Mouse (Mus musculus) kidney, embryonic 14.5 days (tissue): ENCODE results near the gene Kazald1. TPM values are rescaled to one million over a fixed set of nuclear protein-coding genes. Genes with fewer than 3 reads are reported as not detected.

Experiments
- ATAC-seq: fragments of 200-750 bp; cut with Nextera tagmentation; 2 replicates; pipeline ENCODE4 v1.8.0; 2017; ENCODE audit warnings: moderate number of reproducible peaks, mild to moderate bottlenecking, moderate TSS enrichment, moderate library complexity; ENCODE audit not compliant: low FRiP score, low TSS enrichment
- H3K27ac ChIP-seq: fragments of 300-500 bp; sonication (generic); 2 replicates; pipeline ENCODE4 v1.5.1; 2014; ENCODE audit warnings: low read depth, mild to moderate bottlenecking, low read length, moderate library complexity, mixed read lengths
- H3K27me3 ChIP-seq: fragments of 300-500 bp; sonication (generic); 2 replicates; pipeline ENCODE4 v1.6.1; 2014; ENCODE audit warnings: mild to moderate bottlenecking, low read length; ENCODE audit not compliant: control insufficient read depth, insufficient read depth
- H3K36me3 ChIP-seq: fragments of 300-500 bp; sonication (generic); 2 replicates; pipeline ENCODE4 v1.6.1; 2014; ENCODE audit warnings: low read length, mixed read lengths; ENCODE audit not compliant: control insufficient read depth, insufficient read depth
- H3K4me1 ChIP-seq: fragments of 300-500 bp; sonication (generic); 2 replicates; pipeline ENCODE4 v1.6.1; 2014; ENCODE audit warnings: low read length, mixed read lengths; ENCODE audit not compliant: control insufficient read depth, insufficient read depth
- H3K4me2 ChIP-seq: fragments of 300-500 bp; sonication (generic); replicated peaks from 2 replicates; pipeline ENCODE4 v1.6.1; 2014; ENCODE audit warnings: low read depth, mild to moderate bottlenecking, low read length
- H3K4me3 ChIP-seq: fragments of 300-500 bp; sonication (generic); 2 replicates; pipeline ENCODE4 v1.5.1; 2014; ENCODE audit warnings: mild to moderate bottlenecking, low read length
- H3K9ac ChIP-seq: fragments of 300-500 bp; sonication (generic); 2 replicates; pipeline ENCODE4 v1.6.1; 2014; ENCODE audit warnings: low read depth, mild to moderate bottlenecking, low read length, moderate library complexity
- H3K9me3 ChIP-seq: fragments of 300-500 bp; sonication (generic); 2 replicates; pipeline ENCODE4 v1.6.1; 2016; ENCODE audit warnings: low read length; ENCODE audit not compliant: control insufficient read depth
- WGBS: fragments of 180-500 bp; shearing (Covaris S2); extraction: QIAGEN DNeasy Blood & Tissue Kit; methylation state at CpG from one replicate; pipeline ENCODE4 v1.1.7; 2014; 5-methylcytosine and 5-hydroxymethylcytosine counted together
- polyA plus RNA-seq: library from polyadenylated mRNA; unstranded; fragments of >200 nt; fragmentation: Nextera tagmentation; extraction: Ambion mirVana; gene quantifications from 2 replicates; pipeline ENCODE4 v1.2.1, GENCODE M21; 2014

Kazald1 gene
- polyA plus RNA-seq, 1 experiment from 2014 or later: 10.7 TPM

DNA sequence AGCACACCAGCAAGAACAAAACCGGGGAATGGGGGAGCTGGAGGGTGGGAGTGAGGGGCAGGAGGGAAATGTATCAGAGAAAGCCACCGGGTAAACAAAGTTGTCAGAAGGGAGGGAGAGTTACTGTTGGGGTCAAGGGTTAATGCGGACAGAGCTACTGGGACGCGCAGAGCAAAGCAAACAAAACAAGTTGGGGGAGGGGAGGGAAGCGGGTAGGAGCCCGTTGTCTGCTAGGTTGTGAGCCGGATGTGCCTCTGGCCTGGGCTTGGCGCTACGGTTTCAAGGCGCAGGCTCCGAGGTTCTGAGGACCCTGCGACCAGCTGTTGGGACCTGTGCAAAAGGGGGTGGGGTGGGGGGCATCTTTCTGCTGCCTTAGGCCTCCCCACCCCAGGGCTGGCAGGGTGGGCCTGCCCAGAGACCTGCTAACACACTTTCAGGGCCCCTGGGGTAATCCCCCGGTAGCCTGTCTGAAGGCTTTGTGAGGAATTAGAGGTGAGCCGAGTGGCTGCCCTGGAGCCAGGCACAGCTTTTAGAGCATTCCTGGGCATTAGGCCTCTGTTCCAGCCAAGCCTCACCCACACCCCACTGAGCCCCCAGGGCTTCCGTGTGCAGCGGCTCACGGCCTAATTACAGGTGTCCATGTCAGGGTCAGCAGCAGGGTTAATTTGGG is 38.9 kb downstream of the Kazald1 start:
- Histone ChIP-seq H3K27me3 (peaks cover 43% of the 10 kb centered on the region), H3K4me3 (no peak overlapping the region)
- peak; percentile 78 for ATAC-seq

DNA sequence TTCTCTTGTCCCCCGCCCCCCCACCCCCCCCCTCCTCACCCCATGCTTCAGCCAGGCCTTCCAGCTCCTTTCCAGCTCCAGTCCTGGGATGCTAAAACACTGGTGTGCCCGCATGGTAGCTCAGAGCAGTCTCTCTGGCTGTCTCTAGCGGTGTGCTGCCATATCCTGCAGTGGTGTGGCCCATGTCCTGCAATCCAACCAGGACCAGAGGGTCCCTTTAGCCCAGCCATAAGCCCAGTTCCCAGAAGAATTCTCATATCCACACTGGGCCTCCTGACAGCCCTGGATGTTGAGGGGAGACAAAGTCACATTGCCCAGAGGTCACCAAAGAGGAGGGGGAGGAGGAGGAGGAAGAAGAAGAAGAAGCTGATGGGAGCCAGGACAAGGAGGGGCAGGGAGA is 39.7 kb downstream of the Kazald1 start:
- H3K9ac ChIP-seq: no peak overlapping the region
- H3K4me3 ChIP-seq: no peak overlapping the region
- peaks cover 38% of the 10 kb centered on the region for H3K27me3 ChIP-seq
- 42% methylated on average over 2 of the region's 3 CpGs for WGBS
- H3K4me2 ChIP-seq: no peak overlapping the region
- no peaks in the 10 kb centered on the region for H3K36me3 ChIP-seq
- H3K27ac ChIP-seq: no peak overlapping the region
- ATAC-seq: no peak
- peaks cover 17% of the 10 kb centered on the region for H3K4me1 ChIP-seq
- H3K9me3 ChIP-seq: no peaks in the 10 kb centered on the region

More for the DNA sequence above, 38.9 kb downstream of the Kazald1 start:
- no peak overlapping the region for H3K9ac ChIP-seq
- peak overlapping the region; percentile 26; the same call in 1 of the 2 replicates for H3K4me2 ChIP-seq
- H3K4me1 ChIP-seq: peaks cover 17% of the 10 kb centered on the region
- H3K36me3 ChIP-seq: no peaks in the 10 kb centered on the region
- H3K27ac ChIP-seq: no peak overlapping the region
- H3K9me3 ChIP-seq: no peaks in the 10 kb centered on the region
- 3% methylated on average over 17 of the region's 18 CpGs for WGBS

DNA sequence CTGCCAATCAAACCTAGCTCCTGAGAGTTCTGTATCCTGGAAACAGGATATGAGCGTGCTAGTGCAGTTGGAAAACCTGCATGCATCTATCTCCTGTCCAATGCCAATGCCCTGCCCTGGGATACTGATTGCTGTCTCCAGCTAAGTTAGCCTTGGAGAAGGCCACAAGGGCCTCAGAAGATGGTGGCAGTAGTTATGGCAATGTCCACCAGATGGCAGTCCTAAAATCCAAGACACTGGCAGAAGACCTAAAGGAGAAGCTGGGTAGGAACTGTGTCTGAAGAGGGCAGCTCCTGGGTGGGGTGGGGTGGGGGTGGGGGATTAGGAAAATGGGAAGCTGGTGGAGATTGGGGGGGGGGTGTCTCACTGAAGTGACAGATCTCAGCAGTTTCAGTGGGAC is 41.8 kb downstream of the Kazald1 start:
- Histone ChIP-seq H3K4me1 (peaks cover 17% of the 10 kb centered on the region), H3K36me3 (no peaks in the 10 kb centered on the region), H3K4me3 (no peak overlapping the region), H3K9ac (no peak overlapping the region), H3K9me3 (no peaks in the 10 kb centered on the region), H3K4me2 (no peak overlapping the region), H3K27ac (no peak overlapping the region), H3K27me3 (peaks cover 47% of the 10 kb centered on the region)
- WGBS: 64% methylated on average over 1 of the region's 1 CpGs
- no peak for ATAC-seq

Other genes with a start within 250 kb of the Kazald1 start
- gene Slf2, start 144.1 kb upstream of the Kazald1 start, polyA plus RNA-seq: 35.6 and 60.0 TPM in 2 replicates
- gene Sema4g, start 86.1 kb upstream of the Kazald1 start, polyA plus RNA-seq: 7.0 and 7.2 TPM in 2 replicates
- 19.6 and 19.9 TPM in 2 replicates for gene Twnk, start 69.6 kb upstream of the Kazald1 start, polyA plus RNA-seq
- gene Mrpl43, start 68.8 kb upstream of the Kazald1 start, polyA plus RNA-seq: 69.9 and 83.2 TPM in 2 replicates
- 59.1 and 68.2 TPM in 2 replicates for gene Lzts2, start 60.8 kb upstream of the Kazald1 start, polyA plus RNA-seq
- gene Pdzd7, start 29.5 kb upstream of the Kazald1 start, polyA plus RNA-seq: 1.3 and 1.4 TPM in 2 replicates
- gene Sfxn3, start 27.7 kb upstream of the Kazald1 start, polyA plus RNA-seq: 11.0 and 18.3 TPM in 2 replicates
- gene Tlx1, start 75.4 kb downstream of the Kazald1 start, polyA plus RNA-seq: 0.26 TPM in 1 of 2 replicates, not detected in the other
- 0.11 TPM in 1 of 2 replicates, not detected in the other for gene Lbx1, start 160.6 kb downstream of the Kazald1 start, polyA plus RNA-seq